Mouse (Mus musculus) intestine, embryonic 15.5 days (tissue): ENCODE results near the gene Nmnat1. TPM values are rescaled to one million over a fixed set of nuclear protein-coding genes. Genes with fewer than 3 reads are reported as not detected.
"Not testable (repeated sequence)": the region's sequence is repeated elsewhere in the genome, so short reads cannot be mapped to it uniquely, and the experiment has no call there.

Experiments
- ATAC-seq: fragments of 200-750 bp; cut with Nextera tagmentation; 2 replicates; pipeline ENCODE4 v1.8.0; 2017; ENCODE audit warnings: moderate TSS enrichment, moderate library complexity
- H3K27ac ChIP-seq: fragments of 300-500 bp; sonication (generic); 2 replicates; pipeline ENCODE4 v1.5.1; 2015; ENCODE audit warnings: mild to moderate bottlenecking, inconsistent platforms
- H3K27me3 ChIP-seq: fragments of 300-500 bp; sonication (generic); replicated peaks from 2 replicates; pipeline ENCODE4 v1.6.1; 2015; ENCODE audit warnings: inconsistent platforms
- H3K36me3 ChIP-seq: fragments of 300-500 bp; sonication (generic); 2 replicates; pipeline ENCODE4 v1.6.1; 2015; ENCODE audit warnings: inconsistent platforms
- H3K4me1 ChIP-seq: fragments of 300-500 bp; sonication (generic); replicated peaks from 2 replicates; pipeline ENCODE4 v1.6.1; 2015; ENCODE audit warnings: inconsistent platforms
- H3K4me2 ChIP-seq: fragments of 300-500 bp; sonication (generic); replicated peaks from 2 replicates; pipeline ENCODE4 v1.6.1; 2015; ENCODE audit warnings: mild to moderate bottlenecking, inconsistent platforms
- H3K4me3 ChIP-seq: fragments of 300-500 bp; sonication (generic); replicated peaks from 2 replicates; pipeline ENCODE4 v1.5.1; 2015; ENCODE audit warnings: inconsistent platforms
- H3K9ac ChIP-seq: fragments of 300-500 bp; sonication (generic); 2 replicates; pipeline ENCODE4 v1.6.1; 2015; ENCODE audit warnings: inconsistent platforms
- H3K9me3 ChIP-seq: fragments of 300-500 bp; sonication (generic); 2 replicates; pipeline ENCODE4 v1.6.1; 2016; ENCODE audit warnings: inconsistent platforms
- WGBS: fragments of 180-500 bp; shearing (Covaris S2); methylation state at CpG from one replicate; pipeline ENCODE4 v1.1.7; 2015; 5-methylcytosine and 5-hydroxymethylcytosine counted together
- polyA plus RNA-seq: library from polyadenylated mRNA; unstranded; fragments of >200 nt; fragmentation: Nextera tagmentation; extraction: Ambion mirVana; gene quantifications from 2 replicates; pipeline ENCODE4 v1.2.1, GENCODE M21; 2015

Nmnat1 gene
- polyA plus RNA-seq, 1 experiment from 2014 or later, result 13.3 TPM

DNA sequence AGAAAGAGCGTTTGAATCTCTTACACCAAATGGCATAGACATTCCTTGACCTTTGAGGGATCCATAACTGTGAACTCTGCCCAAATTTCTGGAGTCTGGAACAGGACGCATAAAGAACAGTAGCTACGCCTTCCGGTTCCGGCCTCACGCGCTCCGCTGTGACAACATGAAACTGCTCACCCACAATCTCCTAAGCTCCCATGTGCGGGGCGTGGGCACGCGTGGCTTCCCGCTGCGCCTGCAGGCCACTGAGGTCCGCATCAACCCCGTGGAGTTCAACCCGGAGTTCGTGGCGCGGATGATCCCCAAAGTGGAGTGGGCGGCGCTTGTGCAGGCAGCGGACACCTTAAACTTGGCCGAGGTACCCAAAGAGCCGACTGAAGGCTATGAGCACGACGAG lies 27.8 kb downstream of the Nmnat1 start:
- not testable (repeated sequence) for H3K4me3 ChIP-seq, H3K9me3 ChIP-seq, H3K27me3 ChIP-seq, ATAC-seq, H3K9ac ChIP-seq, H3K27ac ChIP-seq, H3K4me1 ChIP-seq, H3K4me2 ChIP-seq, H3K36me3 ChIP-seq
- WGBS, result 82% methylated on average over 27 of the region's 27 CpGs

GRCm38 (mm10) chr4:149454879-149455278 lies 30.1 kb downstream of the Nmnat1 start, which contains the start of gene Rbp7:
TSS of gene Rbp7 (minus strand) at chr4:149454978.
- Histone ChIP-seq H3K27ac (no peak within 1 kb of the TSS), H3K4me1 (no peaks in the 10 kb centered on the region), H3K9ac (no peak within 1 kb of the TSS), H3K4me3 (no peak within 1 kb of the TSS), H3K9me3 (no peaks in the 10 kb centered on the region), H3K4me2 (no peak within 1 kb of the TSS), H3K27me3 (no peaks in the 10 kb centered on the region), H3K36me3 (no peaks in the 10 kb centered on the region)
- WGBS, result 49% methylated on average over 8 of the region's 8 CpGs
- no peak for ATAC-seq

- H3K4me3 ChIP-seq, result no peak overlapping the region
Measured at GRCm38 (mm10) chr4:149454263-149454662, 30.7 kb downstream of the Nmnat1 start.

DNA sequence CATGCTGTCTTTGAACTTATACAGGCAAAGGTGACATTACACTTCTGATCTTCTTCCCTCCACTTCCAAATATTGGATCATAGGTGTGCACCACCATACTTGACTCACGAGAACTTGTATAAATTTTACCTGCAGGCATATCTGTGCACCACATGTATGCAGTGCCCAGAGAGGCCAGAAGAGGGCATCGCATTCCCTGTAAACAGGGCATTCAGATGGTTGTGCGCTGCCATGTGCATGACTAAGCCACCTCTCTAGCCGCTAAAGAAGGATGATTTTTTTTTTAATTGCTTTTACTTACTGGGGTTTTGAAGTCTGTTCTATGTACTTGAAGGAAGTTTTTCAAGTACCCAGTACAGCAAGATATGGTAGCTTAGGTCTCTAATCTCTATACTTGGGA lies 31.3 kb downstream of the Nmnat1 start:
- Histone ChIP-seq H3K4me2 (no peak overlapping the region), H3K27me3 (no peaks in the 10 kb centered on the region), H3K36me3 (no peaks in the 10 kb centered on the region), H3K9ac (no peak overlapping the region), H3K9me3 (no peaks in the 10 kb centered on the region), H3K4me1 (no peaks in the 10 kb centered on the region), H3K27ac (no peak overlapping the region), H3K4me3 (no peak overlapping the region)
- no peak for ATAC-seq
- 83% methylated on average over 4 of the region's 4 CpGs for WGBS

More at GRCm38 (mm10) chr4:149454263-149454662, 30.7 kb downstream of the Nmnat1 start:
- H3K9me3 ChIP-seq, result no peaks in the 10 kb centered on the region
- no peaks in the 10 kb centered on the region for H3K4me1 ChIP-seq
- no peak overlapping the region for H3K27ac ChIP-seq
- ATAC-seq, result no peak
- no peaks in the 10 kb centered on the region for H3K27me3 ChIP-seq
- H3K4me2 ChIP-seq, result no peak overlapping the region
- H3K36me3 ChIP-seq, result no peaks in the 10 kb centered on the region
- WGBS, result 74% methylated on average over 17 of the region's 17 CpGs
- H3K9ac ChIP-seq, result no peak overlapping the region

DNA sequence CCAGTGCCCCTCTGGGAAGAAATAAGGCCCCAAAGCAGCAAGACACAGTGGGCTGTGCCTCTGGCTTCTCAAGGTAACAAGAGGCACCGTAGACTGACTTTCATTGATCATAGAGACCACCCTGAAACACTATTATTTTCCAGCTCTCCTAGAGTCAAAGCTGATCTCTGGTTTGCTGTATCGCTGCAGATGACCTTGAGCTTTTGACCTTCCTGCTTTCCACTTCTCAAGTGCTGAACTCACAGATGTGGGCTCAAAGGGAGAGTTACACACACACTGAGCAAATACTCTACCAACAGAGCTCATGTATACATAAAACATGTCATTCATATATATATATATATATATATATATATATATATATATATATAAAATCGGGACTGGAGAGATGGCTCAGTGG lies 34.4 kb downstream of the Nmnat1 start:
- Histone ChIP-seq H3K9ac (no peak overlapping the region), H3K27me3 (no peaks in the 10 kb centered on the region), H3K4me2 (no peak overlapping the region), H3K4me1 (peaks cover 4% of the 10 kb centered on the region; the same call in 1 of the 2 replicates), H3K4me3 (no peak overlapping the region), H3K27ac (no peak overlapping the region), H3K36me3 (no peaks in the 10 kb centered on the region), H3K9me3 (no peaks in the 10 kb centered on the region)
- no peak for ATAC-seq
- 78% methylated on average over 3 of the region's 3 CpGs for WGBS

DNA sequence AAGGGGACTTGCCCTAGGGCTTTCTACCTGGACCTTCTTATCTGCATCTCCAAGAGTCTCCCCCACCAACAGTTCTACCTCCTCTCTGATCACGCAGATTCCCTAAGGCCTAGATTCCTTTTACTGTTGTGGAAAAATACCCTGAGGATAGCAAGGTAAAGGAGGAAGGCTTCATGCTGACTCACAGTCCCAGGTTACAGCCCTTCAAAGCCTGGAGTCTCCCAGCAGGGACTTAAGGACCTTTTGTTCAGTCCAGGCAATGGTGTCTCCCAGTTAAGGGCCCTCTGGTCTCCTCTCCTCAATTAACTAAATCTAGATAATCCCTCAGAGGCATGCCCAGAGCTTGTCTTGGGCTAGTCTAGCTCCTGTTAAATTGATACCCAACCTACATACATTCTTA lies 38.7 kb downstream of the Nmnat1 start:
- no peak for ATAC-seq
- H3K9me3 ChIP-seq, result no peaks in the 10 kb centered on the region
- H3K4me3 ChIP-seq, result no peak overlapping the region
- no peaks in the 10 kb centered on the region for H3K36me3 ChIP-seq
- H3K4me2 ChIP-seq, result peak overlapping the region; percentile 75
- 66% methylated on average over 1 of the region's 1 CpGs for WGBS
- H3K9ac ChIP-seq, result no peak overlapping the region
- H3K27ac ChIP-seq, result peak overlapping the region; percentile 94
- no peaks in the 10 kb centered on the region for H3K27me3 ChIP-seq
- peaks cover 9% of the 10 kb centered on the region; the same call in 1 of the 2 replicates for H3K4me1 ChIP-seq

- Histone ChIP-seq H3K27me3 (no peaks in the 10 kb centered on the region), H3K9me3 (no peaks in the 10 kb centered on the region), H3K4me3 (no peak overlapping the region), H3K4me2 (peak overlapping the region; percentile 75), H3K27ac (peak overlapping the region; percentile 94), H3K36me3 (no peaks in the 10 kb centered on the region), H3K9ac (no peak overlapping the region), H3K4me1 (peaks cover 9% of the 10 kb centered on the region; the same call in 1 of the 2 replicates)
- 7% methylated on average over 11 of the region's 11 CpGs for WGBS
- ATAC-seq, result peak; percentile 59
Measured at GRCm38 (mm10) chr4:149445868-149446267, 39.1 kb downstream of the Nmnat1 start.

GRCm38 (mm10) chr4:149444964-149445701 lies 39.9 kb downstream of the Nmnat1 start:
- H3K4me3 ChIP-seq, result peak overlapping the region; percentile 27
- peak overlapping the region; percentile 94 for H3K27ac ChIP-seq
- H3K4me2 ChIP-seq, result peak overlapping the region; percentile 75
- under 1% methylated on average over 36 of the region's 36 CpGs for WGBS
- H3K27me3 ChIP-seq, result no peaks in the 10 kb centered on the region
- peak; percentile 97 for ATAC-seq
- H3K4me1 ChIP-seq, result peaks cover 9% of the 10 kb centered on the region; the same call in 1 of the 2 replicates
- H3K9ac ChIP-seq, result peak overlapping the region; percentile 54
- H3K36me3 ChIP-seq, result no peaks in the 10 kb centered on the region
- no peaks in the 10 kb centered on the region for H3K9me3 ChIP-seq

DNA sequence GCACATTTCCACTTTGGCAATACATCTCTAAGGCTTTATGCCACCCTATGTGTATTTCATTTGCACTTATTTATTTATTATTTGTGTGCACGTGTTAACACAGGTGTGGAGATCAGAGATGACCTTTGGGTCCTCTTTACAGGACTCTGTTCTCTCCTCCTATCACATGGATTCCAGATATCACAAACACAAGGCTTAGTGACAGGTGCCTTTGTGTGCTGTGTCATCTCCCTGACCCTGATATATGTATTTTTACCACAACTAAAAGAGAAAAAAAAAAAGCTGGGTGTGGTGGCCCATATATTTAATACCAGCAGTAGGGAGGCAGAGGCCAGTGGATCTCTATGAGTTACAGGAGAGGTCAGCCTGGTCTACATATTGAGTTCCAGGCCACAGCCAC lies 40.5 kb downstream of the Nmnat1 start:
- no peak overlapping the region; the same call in 1 of the 2 replicates for H3K4me2 ChIP-seq
- no peak overlapping the region for H3K4me3 ChIP-seq
- peaks cover 9% of the 10 kb centered on the region; the same call in 1 of the 2 replicates for H3K4me1 ChIP-seq
- H3K9ac ChIP-seq, result no peak overlapping the region
- H3K36me3 ChIP-seq, result no peaks in the 10 kb centered on the region
- no peak for ATAC-seq
- H3K27me3 ChIP-seq, result no peaks in the 10 kb centered on the region
- H3K9me3 ChIP-seq, result no peaks in the 10 kb centered on the region
- 50% methylated on average over 1 of the region's 1 CpGs for WGBS
- H3K27ac ChIP-seq, result no peak overlapping the region

DNA sequence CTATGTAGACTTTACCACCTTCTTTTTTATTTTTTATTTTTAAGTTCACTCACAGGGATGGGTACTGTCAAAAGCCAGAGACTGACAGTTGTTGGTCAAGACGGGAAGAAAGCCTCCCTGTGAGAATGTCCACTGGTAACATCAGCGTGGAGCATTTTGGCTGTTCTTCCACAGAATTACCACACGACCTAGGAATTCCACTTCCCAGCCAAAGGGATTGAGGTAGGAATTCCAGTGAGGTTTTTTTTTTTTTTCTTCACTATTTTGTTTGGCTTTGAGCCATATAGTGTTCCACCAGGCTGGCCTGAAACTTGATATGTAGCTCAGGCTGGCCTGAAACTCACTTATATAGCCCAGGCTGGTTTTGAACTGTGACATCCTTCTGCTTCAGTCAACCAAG lies 42.6 kb downstream of the Nmnat1 start:
- Histone ChIP-seq H3K36me3 (no peaks in the 10 kb centered on the region), H3K4me3 (no peak overlapping the region), H3K9ac (no peak overlapping the region), H3K9me3 (no peaks in the 10 kb centered on the region), H3K27ac (no peak overlapping the region), H3K27me3 (no peaks in the 10 kb centered on the region), H3K4me1 (peaks cover 9% of the 10 kb centered on the region; the same call in 1 of the 2 replicates), H3K4me2 (no peak overlapping the region)
- ATAC-seq, result no peak
- WGBS, result 34% methylated on average over 3 of the region's 3 CpGs

DNA sequence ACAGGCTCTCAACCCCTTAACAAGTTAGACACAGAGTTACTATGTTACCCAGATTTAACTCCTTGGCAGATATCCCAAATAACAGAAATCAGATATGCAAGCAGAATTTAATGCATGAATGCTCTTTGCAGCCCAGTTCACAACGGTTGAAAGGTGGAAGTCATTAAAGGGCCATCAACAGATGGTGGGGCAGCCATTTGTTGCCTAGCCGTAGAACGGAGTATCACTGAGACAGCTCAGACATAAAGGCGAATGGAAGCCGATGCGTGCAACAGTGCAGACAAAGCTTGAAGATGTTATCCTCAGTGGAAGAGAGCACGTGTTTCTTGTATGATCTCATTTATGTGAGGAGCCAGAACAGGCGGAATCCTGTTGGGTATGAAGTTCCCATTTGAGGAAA lies 44.4 kb downstream of the Nmnat1 start:
- no peaks in the 10 kb centered on the region for H3K27me3 ChIP-seq

GRCm38 (mm10) chr4:149431887-149432286 lies 53.1 kb downstream of the Nmnat1 start:
- not testable (repeated sequence) for H3K36me3 ChIP-seq, H3K4me1 ChIP-seq, H3K27ac ChIP-seq, H3K9me3 ChIP-seq, ATAC-seq, H3K27me3 ChIP-seq, H3K9ac ChIP-seq, H3K4me2 ChIP-seq, H3K4me3 ChIP-seq
- WGBS, result 69% methylated on average over 1 of the region's 1 CpGs

More for the DNA sequence above, 44.4 kb downstream of the Nmnat1 start:
- ATAC-seq, result no peak
- WGBS, result 72% methylated on average over 8 of the region's 8 CpGs
- H3K4me1 ChIP-seq, result 0 out of 2 replicates have a peak, but pooled peaks cover 6% of the 10 kb centered on the region
- H3K27ac ChIP-seq, result no peak overlapping the region
- H3K36me3 ChIP-seq, result no peaks in the 10 kb centered on the region
- no peak overlapping the region for H3K4me2 ChIP-seq
- no peaks in the 10 kb centered on the region for H3K9me3 ChIP-seq
- H3K4me3 ChIP-seq, result no peak overlapping the region
- no peak overlapping the region for H3K9ac ChIP-seq

DNA sequence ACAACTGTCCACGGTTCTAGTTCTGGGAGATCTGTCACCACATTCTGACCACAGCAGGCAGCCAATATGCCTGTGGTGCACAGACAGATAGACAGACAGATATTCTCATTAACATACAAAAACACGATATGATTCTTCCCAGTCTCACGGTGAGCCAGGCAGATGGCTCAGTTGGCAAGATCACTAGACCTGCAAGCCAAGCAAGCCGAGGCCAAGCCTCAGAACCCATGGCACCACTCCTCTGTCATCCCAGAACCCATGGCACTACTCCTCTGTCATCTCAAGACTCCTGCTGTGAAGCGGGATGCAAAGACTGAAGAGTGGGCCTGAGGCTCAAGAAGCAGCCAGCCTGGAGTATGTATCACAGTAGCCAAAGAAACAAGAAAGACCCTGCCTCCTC lies 55.4 kb downstream of the Nmnat1 start:
- no peaks in the 10 kb centered on the region for H3K27me3 ChIP-seq
- no peak overlapping the region for H3K9ac ChIP-seq
- ATAC-seq, result no peak
- H3K4me3 ChIP-seq, result no peak overlapping the region
- no peaks in the 10 kb centered on the region for H3K4me1 ChIP-seq
- no peaks in the 10 kb centered on the region for H3K36me3 ChIP-seq
- no peaks in the 10 kb centered on the region for H3K9me3 ChIP-seq
- H3K27ac ChIP-seq, result no peak overlapping the region
- WGBS, result 88% methylated on average over 5 of the region's 5 CpGs
- no peak overlapping the region for H3K4me2 ChIP-seq
